Mouse (Mus musculus): ENCODE measurements around the gene Tubd1. TPM values are rescaled to one million over a fixed set of nuclear protein-coding genes. Genes with fewer than 3 reads are reported as not detected.

Tubd1 gene
- polyA plus RNA-seq, 1 experiment from 2014 or later = 10.3 TPM

- 39% methylated on average over 15 of the region's 15 CpGs for WGBS
These were observed 26.5 kb downstream of the Tubd1 start for GRCm38 (mm10) chr11:86571047-86571855.

GRCm38 (mm10) chr11:86571871-86572270 lies 27.1 kb downstream of the Tubd1 start:
- Histone ChIP-seq H3K4me1 (peaks cover 35% of the 10 kb centered on the region), H3K9me3 (replicated peaks) (no peaks in the 10 kb centered on the region), H3K27me3 (no peaks in the 10 kb centered on the region), H3K27ac (peak overlapping the region; percentile 84), H3K36me3 (no peaks in the 10 kb centered on the region), H3K4me2 (peak overlapping the region; percentile 28; the same call in 1 of the 2 replicates), H3K9ac (no peak overlapping the region), H3K4me3 (replicated peaks) (no peak overlapping the region)
- 65% methylated on average over 4 of the region's 4 CpGs for WGBS
- ATAC-seq (replicated peaks; ENCODE audit: low FRiP score) = no peak

More at GRCm38 (mm10) chr11:86571047-86571855, 26.5 kb downstream of the Tubd1 start:
- no peaks in the 10 kb centered on the region for H3K27me3 ChIP-seq
- ATAC-seq (replicated peaks; ENCODE audit: low FRiP score) = peak; percentile 78
- peaks cover 29% of the 10 kb centered on the region for H3K4me1 ChIP-seq
- no peaks in the 10 kb centered on the region for H3K9me3 ChIP-seq (replicated peaks)
- peak overlapping the region; percentile 84 for H3K27ac ChIP-seq
- no peak overlapping the region for H3K9ac ChIP-seq
- no peaks in the 10 kb centered on the region for H3K36me3 ChIP-seq
- H3K4me3 ChIP-seq (replicated peaks) = no peak overlapping the region
- H3K4me2 ChIP-seq = peak overlapping the region; percentile 28; the same call in 1 of the 2 replicates

- no peaks in the 10 kb centered on the region for H3K36me3 ChIP-seq
- WGBS = 69% methylated on average over 2 of the region's 2 CpGs
- no peaks in the 10 kb centered on the region for H3K9me3 ChIP-seq (replicated peaks)
- H3K9ac ChIP-seq = no peak overlapping the region
- no peak overlapping the region for H3K4me2 ChIP-seq
- H3K27ac ChIP-seq = no peak overlapping the region
- no peak for ATAC-seq (replicated peaks; ENCODE audit: low FRiP score)
- no peak overlapping the region for H3K4me3 ChIP-seq (replicated peaks)
- H3K27me3 ChIP-seq = no peaks in the 10 kb centered on the region
- H3K4me1 ChIP-seq = peaks cover 42% of the 10 kb centered on the region
These were observed 27.8 kb downstream of the Tubd1 start for GRCm38 (mm10) chr11:86572623-86573022.

GRCm38 (mm10) chr11:86573646-86574231 lies 28.9 kb downstream of the Tubd1 start:
- H3K4me1 ChIP-seq = peaks cover 51% of the 10 kb centered on the region
- 79% methylated on average over 6 of the region's 6 CpGs for WGBS
- H3K9me3 ChIP-seq (replicated peaks) = no peaks in the 10 kb centered on the region
- ATAC-seq (replicated peaks; ENCODE audit: low FRiP score) = no peak
- no peaks in the 10 kb centered on the region for H3K27me3 ChIP-seq
- H3K9ac ChIP-seq = no peak overlapping the region
- no peak overlapping the region for H3K27ac ChIP-seq
- no peak overlapping the region for H3K4me2 ChIP-seq
- H3K36me3 ChIP-seq = no peaks in the 10 kb centered on the region
- H3K4me3 ChIP-seq (replicated peaks) = no peak overlapping the region

GRCm38 (mm10) chr11:86574408-86574807 lies 29.6 kb downstream of the Tubd1 start:
- H3K36me3 ChIP-seq = no peaks in the 10 kb centered on the region
- no peak overlapping the region for H3K9ac ChIP-seq
- H3K27me3 ChIP-seq = no peaks in the 10 kb centered on the region
- ATAC-seq (replicated peaks; ENCODE audit: low FRiP score) = no peak
- H3K4me2 ChIP-seq = no peak overlapping the region
- peaks cover 58% of the 10 kb centered on the region for H3K4me1 ChIP-seq
- no peak overlapping the region for H3K4me3 ChIP-seq (replicated peaks)
- H3K9me3 ChIP-seq (replicated peaks) = no peaks in the 10 kb centered on the region
- WGBS = 26% methylated on average over 2 of the region's 2 CpGs
- H3K27ac ChIP-seq = no peak overlapping the region

- Histone ChIP-seq H3K4me3 (replicated peaks) (no peak overlapping the region), H3K9me3 (replicated peaks) (no peaks in the 10 kb centered on the region), H3K36me3 (no peaks in the 10 kb centered on the region), H3K4me2 (no peak overlapping the region), H3K4me1 (peaks cover 60% of the 10 kb centered on the region), H3K27me3 (no peaks in the 10 kb centered on the region), H3K27ac (peak overlapping the region; percentile 75), H3K9ac (no peak overlapping the region)
- WGBS = 82% methylated on average over 7 of the region's 7 CpGs
- ATAC-seq (replicated peaks; ENCODE audit: low FRiP score) = no peak
These were observed 31.0 kb downstream of the Tubd1 start for GRCm38 (mm10) chr11:86575632-86576378.

- Histone ChIP-seq H3K4me3 (replicated peaks) (no peak overlapping the region), H3K27me3 (no peaks in the 10 kb centered on the region), H3K9ac (no peak overlapping the region), H3K4me1 (peaks cover 60% of the 10 kb centered on the region), H3K4me2 (no peak overlapping the region), H3K27ac (peak overlapping the region; percentile 75), H3K36me3 (no peaks in the 10 kb centered on the region), H3K9me3 (replicated peaks) (no peaks in the 10 kb centered on the region)
- peak; percentile 53 for ATAC-seq (replicated peaks; ENCODE audit: low FRiP score)
- 40% methylated on average over 4 of the region's 4 CpGs for WGBS
These were observed 32.4 kb downstream of the Tubd1 start for GRCm38 (mm10) chr11:86577231-86577630.

GRCm38 (mm10) chr11:86578106-86578808 lies 33.5 kb downstream of the Tubd1 start:
- Histone ChIP-seq H3K4me3 (replicated peaks) (no peak overlapping the region), H3K27me3 (no peaks in the 10 kb centered on the region), H3K9me3 (replicated peaks) (no peaks in the 10 kb centered on the region), H3K36me3 (peaks cover 5% of the 10 kb centered on the region; the same call in 1 of the 2 replicates), H3K9ac (no peak overlapping the region), H3K4me2 (no peak overlapping the region), H3K4me1 (peaks cover 60% of the 10 kb centered on the region), H3K27ac (peak overlapping the region; percentile 75)
- ATAC-seq (replicated peaks; ENCODE audit: low FRiP score) = no peak
- 59% methylated on average over 6 of the region's 6 CpGs for WGBS

GRCm38 (mm10) chr11:86578809-86579730 lies 34.3 kb downstream of the Tubd1 start:
- H3K36me3 ChIP-seq = peaks cover 7% of the 10 kb centered on the region; the same call in 1 of the 2 replicates
- no peak overlapping the region for H3K4me2 ChIP-seq
- H3K27me3 ChIP-seq = no peaks in the 10 kb centered on the region
- H3K9ac ChIP-seq = no peak overlapping the region
- 73% methylated on average over 25 of the region's 25 CpGs for WGBS
- no peak overlapping the region for H3K4me3 ChIP-seq (replicated peaks)
- peak overlapping the region; percentile 76 for H3K27ac ChIP-seq
- H3K9me3 ChIP-seq (replicated peaks) = no peaks in the 10 kb centered on the region
- peaks cover 60% of the 10 kb centered on the region for H3K4me1 ChIP-seq
- no peak for ATAC-seq (replicated peaks; ENCODE audit: low FRiP score)

GRCm38 (mm10) chr11:86579731-86580318 lies 35.0 kb downstream of the Tubd1 start:
- Histone ChIP-seq H3K9me3 (replicated peaks) (no peaks in the 10 kb centered on the region), H3K4me1 (peaks cover 60% of the 10 kb centered on the region), H3K9ac (no peak overlapping the region; the same call in 1 of the 2 replicates), H3K36me3 (peaks cover 7% of the 10 kb centered on the region; the same call in 1 of the 2 replicates), H3K27me3 (no peaks in the 10 kb centered on the region), H3K4me2 (no peak overlapping the region), H3K27ac (peak overlapping the region; percentile 76), H3K4me3 (replicated peaks) (no peak overlapping the region)
- WGBS = 64% methylated on average over 10 of the region's 10 CpGs
- ATAC-seq (replicated peaks; ENCODE audit: low FRiP score) = no peak
